Mouse (Mus musculus) neural tube, embryonic 12.5 days (tissue): ENCODE data around the gene Rhox7a. TPM values are rescaled to one million over a fixed set of nuclear protein-coding genes. Genes with fewer than 3 reads are reported as not detected.
"Not testable (repeated sequence)": the region's sequence is repeated elsewhere in the genome, so short reads cannot be mapped to it uniquely, and the experiment has no call there.

Source experiments
- ATAC-seq: fragments of 200-750 bp; cut with Nextera tagmentation; 2 replicates; pipeline ENCODE4 v1.8.0; 2017; ENCODE audit warnings: low read depth, mild to moderate bottlenecking, moderate TSS enrichment, moderate library complexity; ENCODE audit not compliant: low FRiP score
- H3K27ac ChIP-seq: fragments of 300-500 bp; sonication (generic); 2 replicates; pipeline ENCODE4 v1.5.1; 2016
- H3K27me3 ChIP-seq: fragments of 300-500 bp; sonication (generic); replicated peaks from 2 replicates; pipeline ENCODE4 v1.6.1; 2016; ENCODE audit warnings: mild to moderate bottlenecking
- H3K36me3 ChIP-seq: fragments of 300-500 bp; sonication (generic); 2 replicates; pipeline ENCODE4 v1.6.1; 2016; ENCODE audit warnings: mild to moderate bottlenecking
- H3K4me1 ChIP-seq: fragments of 300-500 bp; sonication (generic); 2 replicates; pipeline ENCODE4 v1.6.1; 2016
- H3K4me2 ChIP-seq: fragments of 300-500 bp; sonication (generic); replicated peaks from 2 replicates; pipeline ENCODE4 v1.6.1; 2016; ENCODE audit warnings: mild to moderate bottlenecking
- H3K4me3 ChIP-seq: fragments of 300-500 bp; sonication (generic); 2 replicates; pipeline ENCODE4 v1.5.1; 2016
- H3K9ac ChIP-seq: fragments of 300-500 bp; sonication (generic); 2 replicates; pipeline ENCODE4 v1.6.1; 2016; ENCODE audit warnings: mild to moderate bottlenecking
- H3K9me3 ChIP-seq: fragments of 300-500 bp; sonication (generic); 2 replicates; pipeline ENCODE4 v1.6.1; 2016; ENCODE audit warnings: mild to moderate bottlenecking
- WGBS: fragments of 180-500 bp; shearing (Covaris S2); methylation state at CpG from one replicate; pipeline ENCODE4 v1.1.7; 2016; 5-methylcytosine and 5-hydroxymethylcytosine counted together
- polyA plus RNA-seq: library from polyadenylated mRNA; unstranded; fragments of >200 nt; fragmentation: Nextera tagmentation; extraction: Ambion mirVana; gene quantifications from 2 replicates; pipeline ENCODE4 v1.2.1, GENCODE M21; 2016

Rhox7a gene
- polyA plus RNA-seq, result not detected in 2 replicates

DNA sequence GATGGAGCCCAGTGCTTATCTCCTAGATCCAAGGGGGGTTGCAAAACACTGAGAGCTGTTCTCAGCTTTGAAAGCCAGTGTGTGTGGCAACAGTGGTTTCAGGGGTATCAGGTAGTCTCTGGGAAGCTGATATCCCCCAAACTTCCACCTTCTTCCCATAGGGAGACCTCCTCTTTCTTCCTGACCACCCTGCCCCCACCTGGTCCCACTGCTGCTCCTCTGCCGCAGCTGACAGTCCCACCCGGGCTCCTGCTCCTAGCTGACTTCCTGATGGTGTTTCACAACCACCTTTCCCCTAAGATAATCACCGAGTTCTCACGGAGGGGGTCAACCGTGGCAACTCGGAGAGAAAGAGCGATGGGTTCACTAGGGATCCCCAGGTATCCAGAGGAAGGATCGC is at the start of gene Rhox7a:
Rhox7a (plus strand) TSS at position 301 of the 400 bp plus-strand sequence.
- H3K27me3 ChIP-seq, H3K4me2 ChIP-seq, H3K9me3 ChIP-seq, H3K9ac ChIP-seq, H3K4me3 ChIP-seq, ATAC-seq, H3K4me1 ChIP-seq, H3K36me3 ChIP-seq, H3K27ac ChIP-seq: not testable (repeated sequence)
- WGBS, result 83% methylated on average over 8 of the region's 8 CpGs

DNA sequence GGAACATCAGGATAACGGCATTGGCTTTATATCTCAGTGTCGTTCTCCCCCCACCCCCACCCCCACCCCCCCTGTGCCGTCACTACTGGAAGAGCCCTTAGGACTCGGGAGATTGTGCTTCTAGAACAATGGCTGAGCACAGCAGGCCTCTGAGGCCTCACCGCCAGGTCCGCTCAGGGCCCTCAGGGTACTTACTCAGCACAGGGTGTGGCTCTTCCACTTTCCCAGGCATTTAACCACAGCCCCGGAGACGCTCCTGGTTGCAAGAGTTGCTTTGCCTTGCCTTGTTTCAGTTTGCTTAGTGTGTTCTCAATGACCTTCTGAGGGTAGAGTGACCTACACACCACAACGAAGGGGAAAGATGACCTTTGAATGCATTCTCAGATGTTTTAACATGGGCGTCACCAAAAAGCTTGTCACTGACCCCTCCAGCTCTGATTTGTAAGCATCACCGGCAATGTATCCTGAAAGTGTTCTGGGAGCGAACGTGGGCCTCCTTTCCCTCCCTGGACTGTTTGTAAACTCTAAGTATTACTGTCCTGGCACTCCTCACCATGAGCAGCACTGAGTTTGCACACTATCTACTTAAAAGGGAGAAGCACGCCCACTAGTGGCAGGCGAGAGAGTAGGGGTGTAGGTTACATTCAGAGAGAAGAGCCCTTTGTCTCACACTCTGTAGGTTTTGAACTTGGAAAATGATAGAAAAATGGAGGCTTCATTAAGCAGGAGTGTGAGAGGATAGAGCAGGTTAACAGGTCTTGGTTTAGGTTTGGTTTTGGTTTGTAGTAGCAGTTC is 24.0 kb upstream of the Rhox7a start:
- H3K4me2 ChIP-seq, result no peak overlapping the region
- H3K9ac ChIP-seq, result no peak overlapping the region
- no peak overlapping the region for H3K27ac ChIP-seq
- H3K27me3 ChIP-seq, result no peaks in the 10 kb centered on the region
- H3K9me3 ChIP-seq, result no peaks in the 10 kb centered on the region
- WGBS, result 83% methylated on average over 15 of the region's 15 CpGs
- no peak overlapping the region for H3K4me3 ChIP-seq
- H3K36me3 ChIP-seq, result no peaks in the 10 kb centered on the region
- H3K4me1 ChIP-seq, result no peaks in the 10 kb centered on the region
- no peak for ATAC-seq

DNA sequence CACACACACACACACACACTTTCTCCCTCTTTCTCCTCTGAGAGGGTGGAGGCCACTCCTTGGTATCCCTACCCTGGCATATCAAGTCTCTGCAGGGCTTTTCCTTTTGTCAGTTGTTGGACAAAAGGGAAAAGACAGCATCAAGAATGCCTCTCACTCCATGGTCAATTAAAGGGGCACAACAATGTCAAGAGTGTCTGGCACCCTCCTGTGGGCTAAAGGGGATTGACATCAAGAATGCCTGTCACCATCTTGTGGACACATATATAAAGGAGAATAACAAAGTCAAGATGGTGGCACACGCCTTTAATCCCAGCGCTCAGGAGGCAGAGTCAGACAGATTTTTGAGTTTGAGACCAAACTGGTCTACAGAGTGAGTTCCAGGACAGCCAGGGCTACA is 22.1 kb upstream of the Rhox7a start:
- H3K4me1 ChIP-seq, result no peaks in the 10 kb centered on the region
- WGBS, result 77% methylated on average over 2 of the region's 2 CpGs

DNA sequence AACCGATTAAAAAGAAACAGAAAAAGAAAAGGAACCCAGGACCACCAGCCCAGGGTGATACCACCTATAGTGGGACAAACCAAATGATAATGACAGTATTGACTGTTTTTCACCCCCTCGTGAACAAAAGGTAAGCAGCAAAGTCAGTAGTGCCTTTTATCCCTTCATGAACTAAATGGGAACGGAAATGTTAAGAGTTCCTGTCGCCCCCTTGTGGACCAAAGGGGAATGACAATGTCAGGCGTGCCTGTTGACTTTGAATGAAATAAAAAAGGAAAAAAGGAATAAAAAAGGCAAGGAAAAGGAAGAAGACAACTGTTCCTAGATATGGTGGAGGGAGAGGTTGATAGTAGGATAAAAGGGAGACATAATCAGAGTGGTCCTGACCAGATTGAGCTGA is 20.3 kb upstream of the Rhox7a start:
- Histone ChIP-seq H3K27ac (no peak overlapping the region), H3K9me3 (no peaks in the 10 kb centered on the region), H3K4me3 (no peak overlapping the region), H3K4me2 (no peak overlapping the region), H3K4me1 (no peaks in the 10 kb centered on the region), H3K9ac (no peak overlapping the region), H3K36me3 (no peaks in the 10 kb centered on the region), H3K27me3 (no peaks in the 10 kb centered on the region)
- ATAC-seq, result no peak
- 27% methylated on average over 5 of the region's 5 CpGs for WGBS

More for the DNA sequence above, 22.1 kb upstream of the Rhox7a start:
- Histone ChIP-seq H3K36me3 (no peaks in the 10 kb centered on the region), H3K9me3 (no peaks in the 10 kb centered on the region), H3K27ac (no peak overlapping the region), H3K4me2 (no peak overlapping the region), H3K27me3 (no peaks in the 10 kb centered on the region), H3K9ac (no peak overlapping the region), H3K4me3 (no peak overlapping the region)
- no peak for ATAC-seq

DNA sequence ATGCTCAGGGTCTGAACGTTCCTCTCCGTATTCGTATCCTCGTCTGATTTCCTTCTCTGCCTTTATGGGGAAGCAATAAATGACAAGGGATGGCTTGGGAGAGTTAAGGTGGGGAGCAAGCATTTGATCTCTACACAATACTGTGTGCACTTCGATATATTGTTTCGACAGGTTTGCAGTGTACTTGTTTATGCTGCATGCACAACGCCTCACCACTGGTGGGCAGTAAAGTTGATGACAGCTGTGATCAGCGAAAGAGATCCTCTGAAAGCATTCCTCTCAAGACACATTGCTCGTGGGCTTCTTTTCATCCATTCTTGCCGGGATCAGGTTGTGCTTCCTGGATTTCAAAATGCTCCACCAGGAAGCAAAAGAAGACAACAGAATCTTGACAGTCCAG is 15.8 kb upstream of the Rhox7a start:
- Histone ChIP-seq H3K27ac (no peak overlapping the region), H3K4me2 (no peak overlapping the region), H3K4me1 (no peaks in the 10 kb centered on the region), H3K36me3 (no peaks in the 10 kb centered on the region), H3K9ac (no peak overlapping the region), H3K4me3 (no peak overlapping the region), H3K27me3 (no peaks in the 10 kb centered on the region), H3K9me3 (no peaks in the 10 kb centered on the region)
- no peak for ATAC-seq
- WGBS, result 81% methylated on average over 10 of the region's 10 CpGs

DNA sequence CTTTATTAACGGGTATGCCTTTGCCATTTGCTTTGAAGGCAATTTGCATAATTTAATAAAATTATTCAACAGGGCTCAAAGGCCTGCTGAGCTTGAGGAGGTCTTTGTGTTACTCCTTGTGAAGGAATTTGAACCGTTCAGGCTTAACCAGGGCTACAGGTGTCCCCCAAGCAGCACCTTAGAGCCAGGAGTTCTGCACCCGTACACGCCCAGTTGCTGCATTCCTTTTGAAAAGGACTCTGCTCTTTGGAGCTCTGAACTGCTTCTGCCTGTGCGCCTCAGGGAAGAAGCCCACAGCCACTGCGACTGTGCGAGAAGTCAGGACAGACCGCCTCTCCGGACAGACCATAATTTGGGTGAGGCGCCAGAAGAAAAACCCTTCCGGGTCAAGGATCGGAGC is 4.9 kb upstream of the Rhox7a start, which contains the start of gene Rhox6:
Rhox6 (plus strand) TSS at position 301 of the 400 bp plus-strand sequence.
- H3K9me3 ChIP-seq, H3K9ac ChIP-seq, H3K27me3 ChIP-seq, H3K4me2 ChIP-seq, H3K4me3 ChIP-seq, H3K36me3 ChIP-seq, H3K4me1 ChIP-seq, H3K27ac ChIP-seq, ATAC-seq: not testable (repeated sequence)
- WGBS, result 97% methylated on average over 4 of the region's 12 CpGs

DNA sequence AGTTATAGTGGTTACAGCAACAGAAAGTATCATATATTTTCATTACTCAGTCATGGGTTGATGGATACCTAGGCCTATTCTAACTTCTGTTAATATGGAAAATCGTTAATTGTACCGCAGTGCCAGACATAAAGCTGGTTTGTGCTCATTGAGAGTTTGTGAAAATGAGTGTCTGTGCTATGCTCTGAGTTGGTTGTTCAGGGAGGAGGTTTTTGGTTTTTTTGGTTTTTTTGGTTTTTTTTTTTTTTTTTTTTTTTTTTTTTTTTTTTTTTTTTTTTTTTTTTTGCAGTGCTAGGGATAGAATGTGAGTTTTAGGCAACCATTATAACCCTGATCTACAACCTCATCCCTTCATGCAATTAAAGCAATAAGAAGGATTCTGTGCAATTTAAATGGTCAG is 40.2 kb downstream of the Rhox7a start:
- no peaks in the 10 kb centered on the region for H3K36me3 ChIP-seq
- no peak overlapping the region for H3K27ac ChIP-seq
- no peaks in the 10 kb centered on the region for H3K4me1 ChIP-seq
- no peak overlapping the region for H3K9ac ChIP-seq
- H3K9me3 ChIP-seq, result no peaks in the 10 kb centered on the region
- no peaks in the 10 kb centered on the region for H3K27me3 ChIP-seq
- 97% methylated on average over 2 of the region's 2 CpGs for WGBS
- no peak overlapping the region for H3K4me3 ChIP-seq
- H3K4me2 ChIP-seq, result no peak overlapping the region
- ATAC-seq, result no peak

DNA sequence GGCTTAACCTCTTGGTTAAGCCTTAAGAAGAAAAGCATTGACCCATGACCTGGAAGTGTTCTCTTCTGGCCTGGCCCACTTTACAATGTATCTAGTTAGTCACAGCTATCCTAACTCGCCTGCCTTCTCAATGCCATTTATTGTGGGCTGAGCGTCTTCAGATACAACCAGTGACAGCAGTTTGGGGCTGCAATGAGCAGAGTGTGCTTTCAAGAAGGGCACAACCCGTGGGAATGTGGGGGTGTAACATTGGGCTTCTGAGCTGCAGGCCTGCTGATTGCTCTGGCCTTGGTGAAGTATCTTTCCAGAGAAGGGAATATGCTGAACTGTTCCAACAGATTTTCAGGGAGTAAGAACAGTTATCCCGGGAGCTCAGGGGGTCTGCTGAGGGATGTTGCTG is 47.4 kb downstream of the Rhox7a start, which contains the start of gene Rhox8:
Rhox8 (minus strand) TSS at position 101 of the 400 bp plus-strand sequence.
- ATAC-seq, result no peak
- Histone ChIP-seq H3K27me3 (no peaks in the 10 kb centered on the region), H3K36me3 (no peaks in the 10 kb centered on the region), H3K4me1 (no peaks in the 10 kb centered on the region), H3K4me2 (no peak within 1 kb of the TSS), H3K9me3 (no peaks in the 10 kb centered on the region), H3K9ac (no peak within 1 kb of the TSS), H3K4me3 (no peak within 1 kb of the TSS), H3K27ac (no peak within 1 kb of the TSS)
- 78% methylated on average over 4 of the region's 4 CpGs for WGBS

Other genes with a start within 250 kb of the Rhox7a start
- gene Rhox4f, start 224.0 kb upstream of the Rhox7a start, polyA plus RNA-seq, result not detected in 2 replicates
- not detected in 2 replicates for gene Rhox3g, start 203.1 kb upstream of the Rhox7a start, polyA plus RNA-seq
- not detected in 2 replicates for gene Rhox2g, start 188.2 kb upstream of the Rhox7a start, polyA plus RNA-seq
- not detected in 2 replicates for gene Rhox4g, start 180.4 kb upstream of the Rhox7a start, polyA plus RNA-seq
- not detected in 2 replicates for gene Rhox3h, start 162.9 kb upstream of the Rhox7a start, polyA plus RNA-seq
- not detected in 2 replicates for gene Rhox2h, start 158.4 kb upstream of the Rhox7a start, polyA plus RNA-seq
- gene Rhox5, start 26.8 kb upstream of the Rhox7a start, polyA plus RNA-seq, result 0.84 and 1.1 TPM in 2 replicates
- gene Rhox6, start 4.8 kb upstream of the Rhox7a start, polyA plus RNA-seq, result not detected in 2 replicates
- not detected in 2 replicates for gene Rhox8, start 47.3 kb downstream of the Rhox7a start, polyA plus RNA-seq
- gene Rhox7b, start 65.5 kb downstream of the Rhox7a start, polyA plus RNA-seq, result not detected in 2 replicates
- gene Rhox9, start 70.1 kb downstream of the Rhox7a start, polyA plus RNA-seq, result not detected in 2 replicates
- gene Btg1-ps1, start 187.1 kb downstream of the Rhox7a start, polyA plus RNA-seq, result not detected in 2 replicates
- gene Btg1-ps2, start 211.4 kb downstream of the Rhox7a start, polyA plus RNA-seq, result not detected in 2 replicates
- gene Rhox10, start 234.8 kb downstream of the Rhox7a start, polyA plus RNA-seq, result not detected in 2 replicates